8 mouse cellular contexts compared by ENCODE assay signal in the genomic region with DNA sequence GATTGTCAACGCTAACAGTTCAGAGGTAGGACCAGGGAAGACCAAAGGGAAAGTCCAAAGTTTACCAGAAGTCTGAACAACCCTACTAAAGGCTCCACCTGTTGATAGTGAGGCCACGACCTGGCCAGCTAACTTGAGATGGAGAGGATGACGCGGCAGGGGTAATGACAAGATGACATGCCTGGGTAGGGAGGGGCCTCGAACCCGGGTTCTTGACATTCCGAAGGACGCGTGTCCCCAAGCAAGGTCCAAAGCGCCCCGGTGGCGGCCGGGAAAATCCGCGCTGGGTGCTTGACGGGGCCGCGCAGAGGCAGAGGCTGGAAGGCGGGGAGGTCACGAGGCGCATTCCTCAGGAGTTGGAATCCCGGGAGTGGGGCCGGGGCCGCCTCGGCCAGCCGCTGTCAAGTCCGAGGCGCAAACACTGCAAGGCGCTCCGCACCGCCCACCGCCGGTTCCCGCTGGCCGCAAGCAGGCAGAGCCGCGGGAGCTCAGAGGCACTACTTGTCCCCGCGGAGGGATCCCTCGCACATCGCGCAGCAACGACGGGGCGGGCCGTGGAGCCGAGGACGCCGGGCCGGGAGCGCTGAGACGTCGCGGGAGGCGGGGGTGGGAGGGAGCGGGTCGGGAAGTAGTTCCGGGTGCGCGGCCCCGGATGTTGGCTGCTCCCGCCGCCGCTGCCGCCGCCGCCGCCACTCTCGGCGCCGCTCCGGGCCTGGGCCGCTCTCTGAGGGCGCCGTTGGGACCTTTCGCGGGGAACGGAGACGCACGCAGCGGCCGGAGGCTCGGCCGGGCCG. TPM values are rescaled to one million over a fixed set of nuclear protein-coding genes. Genes with fewer than 3 reads are reported as not detected.
A peak's percentile ranks its signal among the peaks of the same experiment; 100 is the strongest.
DNase-seq lines count a peak whose midpoint lies in the region; ATAC-seq and TF ChIP-seq lines count a peak whose summit lies in the region.

A gene (minus strand): TSS at position 499 of the 794 bp plus-strand sequence.

- in situ Hi-C loops in Patski (cut with MboI; ENCODE audit: low pct_unique_long_range_greater_than_20kb): loop anchor here (10.0 kb wide), 1 partner anchor 294 kb away; no protein-coding TSS in a partner anchor

- DNase-seq in Patski (ENCODE audit: low read depth, low spot score): peak; percentile 77
- DNase-seq in cerebellum, postnatal 14 days: peak; percentile 96 to 97
- DNase-seq in frontal cortex, postnatal 14 days (ENCODE audit: low spot score in 2 of 2): peak; percentile 87 to 91
- peak; percentile 96 to 98 for DNase-seq in layer of hippocampus, postnatal 25 days (ENCODE audit: extremely low spot score in 1 of 2, low spot score in 1 of 2)
- peak; percentile 93 for DNase-seq in lung, postnatal 25 days (ENCODE audit: low spot score)
- DNase-seq in retina, embryonic 14.5 days (ENCODE audit: low spot score): peak; percentile 94
- DNase-seq in thymus, postnatal 4 days: peak; percentile 98

- no peaks in the 10 kb centered on the region for H3K27me3 ChIP-seq in Patski
- no peaks in the 10 kb centered on the region for H3K27me3 ChIP-seq in hindbrain, embryonic 13.5 days

- peak within 1 kb of the TSS; percentile 98 for H3K27ac ChIP-seq in hindbrain, embryonic 13.5 days

- CTCF ChIA-PET in Patski (lab: Charles Lee): no interaction called here

- POLR2A ChIA-PET in Patski (lab: Charles Lee): interaction anchor here (0.6 kb wide), 3 partner anchors 31 to 511 kb away, joined by 3 to 4 read pairs (median 3); no protein-coding TSS in a partner anchor

- peak within 1 kb of the TSS; percentile 96 for H3K4me3 ChIP-seq in hindbrain, embryonic 13.5 days

- peak; percentile 72 for ATAC-seq in Patski
- ATAC-seq in hindbrain, embryonic 13.5 days (ENCODE audit: low FRiP score): peak; percentile 92

- peak within 1 kb of the TSS; percentile 71 for H3K4me2 ChIP-seq in hindbrain, embryonic 13.5 days

- under 1% methylated on average over 70 of the region's 85 CpGs for WGBS in hindbrain, embryonic 13.5 days

- no peaks in the 10 kb centered on the region for H3K36me3 ChIP-seq in hindbrain, embryonic 13.5 days

- H3K9ac ChIP-seq in hindbrain, embryonic 13.5 days: peak within 1 kb of the TSS; percentile 96

- H3K9me3 ChIP-seq in hindbrain, embryonic 13.5 days: no peaks in the 10 kb centered on the region

- H3K4me1 ChIP-seq in hindbrain, embryonic 13.5 days (replicated peaks): peaks cover 26% of the 10 kb centered on the region

- no peak for TF ChIP-seq CTCF in Patski (IDR thresholded peaks at IDR 0.05)

RNA-seq across cellular contexts. Expression of the gene that starts here (rescaled TPM):
- 3.8 TPM for polyA plus RNA-seq in Patski (2021)
- polyA plus RNA-seq in hindbrain, embryonic 13.5 days (2015; fragmentation: Nextera tagmentation; extraction: Ambion mirVana): 5.5 and 8.0 TPM in 2 replicates
- total RNA-seq in layer of hippocampus, postnatal 25 days (2021): 10 to 100 TPM; 26.2 to 29.1 TPM

Comparison
In these comparisons a context has a peak if more than half of its experiments do, and no peak if none do; other contexts are left out.
1. Peak in every context shown above with its lines: DNase-seq, ATAC-seq, H3K4me3 ChIP-seq and H3K27ac ChIP-seq.